Mouse (Mus musculus) MEL (cell line): Measurements from ENCODE around the gene Cela1.

Source experiments
- BHLHE40 ChIP-seq: IDR thresholded peaks from 2 replicates; pipeline ENCODE4 v1.6.1; 2012; ENCODE audit warnings: low read depth, mild to moderate bottlenecking, inconsistent platforms, low read length, improper control_type of control experiment, borderline replicate concordance
- CTCF ChIP-seq, 3 experiments: IDR thresholded peaks in 2 of 3; conservative IDR thresholded peaks in 1 of 3; 2 replicates each; pipeline ENCODE4 v1.5.1; 2011 to 2012; ENCODE audit warnings: low read length in 3 of 3, low read depth in 2 of 3, mild to moderate bottlenecking in 2 of 3, improper control_type of control experiment in 1 of 3, inconsistent platforms in 1 of 3, mixed read lengths in 1 of 3, moderate library complexity in 1 of 3; ENCODE audit not compliant: control insufficient read depth in 1 of 3, insufficient read depth in 1 of 3, poor library complexity in 1 of 3, severe bottlenecking in 1 of 3
- ELF1 ChIP-seq: IDR thresholded peaks from 2 replicates; pipeline ENCODE4 v1.6.1; 2014; ENCODE audit warnings: low read depth, mild to moderate bottlenecking, inconsistent platforms, low read length, improper control_type of control experiment, moderate library complexity
- ETS1 ChIP-seq: IDR thresholded peaks from 2 replicates; pipeline ENCODE4 v1.6.1; 2012; ENCODE audit warnings: low read depth, mild to moderate bottlenecking, inconsistent platforms, low read length, improper control_type of control experiment, moderate library complexity
- MAX ChIP-seq: IDR thresholded peaks from 2 replicates; pipeline ENCODE4 v1.6.1; 2011; ENCODE audit warnings: low read length, improper control_type of control experiment
- NRF1 ChIP-seq: IDR thresholded peaks from 2 replicates; pipeline ENCODE4 v1.6.1; 2014; ENCODE audit warnings: low read depth, mild to moderate bottlenecking, inconsistent platforms, low read length, improper control_type of control experiment, moderate library complexity; ENCODE audit not compliant: poor library complexity, insufficient read depth, severe bottlenecking
- POLR2A ChIP-seq, 2 experiments: IDR thresholded peaks; 2 replicates each; pipeline ENCODE4 v1.6.1; 2011 to 2012; ENCODE audit warnings: low read length in 2 of 2, mild to moderate bottlenecking in 2 of 2, control low read depth in 1 of 2, improper control_type of control experiment in 1 of 2, low read depth in 1 of 2, moderate library complexity in 1 of 2; ENCODE audit not compliant: control insufficient read depth in 1 of 2, insufficient read depth in 1 of 2, poor library complexity in 1 of 2
- POLR2AphosphoS5 ChIP-seq: IDR thresholded peaks from 2 replicates; pipeline ENCODE4 v1.6.1; 2012; ENCODE audit warnings: low read depth, borderline replicate concordance, mild to moderate bottlenecking, inconsistent platforms, low read length, moderate library complexity, mixed read lengths
- TCF12 ChIP-seq: IDR thresholded peaks from 2 replicates; pipeline ENCODE4 v1.6.1; 2014; ENCODE audit warnings: low read depth, mild to moderate bottlenecking, inconsistent platforms, low read length, improper control_type of control experiment, moderate library complexity
- USF1 ChIP-seq: IDR thresholded peaks from 2 replicates; pipeline ENCODE4 v1.6.1; 2014; ENCODE audit warnings: low read depth, mild to moderate bottlenecking, inconsistent platforms, low read length, improper control_type of control experiment, moderate library complexity
- USF2 ChIP-seq, 2 experiments: IDR thresholded peaks; 2 replicates each; pipeline ENCODE4 v1.6.1; 2011 to 2012; ENCODE audit warnings: improper control_type of control experiment in 2 of 2, low read length in 2 of 2, borderline replicate concordance in 1 of 2, inconsistent platforms in 1 of 2, low read depth in 1 of 2, mild to moderate bottlenecking in 1 of 2; ENCODE audit not compliant: insufficient read depth in 1 of 2
- ZNF384 ChIP-seq: IDR thresholded peaks from 2 replicates; pipeline ENCODE4 v1.6.1; 2012; ENCODE audit warnings: low read depth, mild to moderate bottlenecking, inconsistent platforms, low read length, improper control_type of control experiment

DNA sequence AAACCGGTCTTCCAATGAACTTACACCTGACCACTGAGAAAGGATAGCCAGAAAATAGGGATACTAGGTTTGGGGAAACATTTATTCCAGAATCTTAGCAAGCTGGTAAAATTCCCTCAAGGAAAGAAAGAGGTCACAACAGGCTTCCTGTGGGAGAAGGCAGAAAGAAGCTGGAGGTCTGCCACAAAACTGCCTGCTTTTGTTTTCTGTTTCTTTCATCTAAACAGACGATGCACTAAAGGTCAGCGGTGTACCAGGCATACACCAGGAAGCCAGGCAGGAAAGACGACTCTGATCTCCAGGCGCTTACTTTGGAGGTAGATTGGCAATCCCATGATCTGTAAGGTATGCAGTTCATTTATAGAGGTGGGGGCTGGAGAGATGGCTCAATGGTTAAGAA, 16.9 kb downstream of the Cela1 start:
- TF ChIP-seq POLR2A (IDR thresholded peaks at IDR 0.05; ENCODE audit: control insufficient read depth in 1 of 2, insufficient read depth in 1 of 2, low read depth in 1 of 2, low read length in 2 of 2, poor library complexity in 1 of 2), result no peak
- TF ChIP-seq TCF12, result no peak
- no peak for TF ChIP-seq CTCF (IDR thresholded peaks at IDR 0.05 in 2 of 3, conservative IDR thresholded peaks at IDR 0.05 in 1 of 3; ENCODE audit: control insufficient read depth in 1 of 3, insufficient read depth in 1 of 3, low read depth in 2 of 3, low read length in 3 of 3, poor library complexity in 1 of 3, severe bottlenecking in 1 of 3)
- TF ChIP-seq ZNF384, result no peak
- no peak for TF ChIP-seq MAX
- no peak for TF ChIP-seq ETS1
- TF ChIP-seq USF2 (IDR thresholded peaks at IDR 0.05; ENCODE audit: borderline replicate concordance in 1 of 2, insufficient read depth in 1 of 2, low read depth in 1 of 2, low read length in 2 of 2), result no peak
- TF ChIP-seq NRF1, result no peak
- no peak for TF ChIP-seq BHLHE40
- no peak for TF ChIP-seq USF1
- TF ChIP-seq POLR2AphosphoS5, result no peak
- TF ChIP-seq ELF1, result no peak
